Mouse (Mus musculus): ENCODE measurements around the gene Bcan. TPM values are rescaled to one million over a fixed set of nuclear protein-coding genes. Genes with fewer than 3 reads are reported as not detected.

Bcan gene
- total and polyA plus RNA-seq, 3 experiments = 0.04 TPM; not detected in 2

- DNase-seq (ENCODE audit: extremely low read depth) = no peak
- no peaks in the 10 kb centered on the region for H3K36me3 ChIP-seq (replicated peaks in 1 of 2; ENCODE audit: control insufficient read depth in 1 of 2, insufficient read depth in 1 of 2, low read length in 1 of 2)
- no peak for TF ChIP-seq ETS1 (conservative IDR thresholded peaks at IDR 0.05; ENCODE audit: low read depth, low read length)
- TF ChIP-seq MAX (IDR thresholded peaks at IDR 0.05; ENCODE audit: low read length) = no peak
- no peak for TF ChIP-seq SIN3A (IDR thresholded peaks at IDR 0.05; ENCODE audit: low read length)
- TF ChIP-seq E2F4 (IDR thresholded peaks at IDR 0.05; ENCODE audit: insufficient replicate concordance, low read depth, low read length) = no peak
- no peak for TF ChIP-seq BHLHE40 (IDR thresholded peaks at IDR 0.05; ENCODE audit: low read depth, low read length)
- no peak for TF ChIP-seq MYC (IDR thresholded peaks at IDR 0.05; ENCODE audit: low read depth, low read length)
- TF ChIP-seq MEF2A (IDR thresholded peaks at IDR 0.05; ENCODE audit: borderline replicate concordance, low read depth, low read length) = no peak
- no peaks in the 10 kb centered on the region for H3K79me2 ChIP-seq (replicated peaks; ENCODE audit: control insufficient read depth, extremely low read depth, insufficient read depth, poor library complexity, severe bottlenecking)
- H3K9ac ChIP-seq (ENCODE audit: insufficient read depth, low read depth) = no peak overlapping the region
- H3K4me2 ChIP-seq (ENCODE audit: insufficient read depth, low read depth, poor library complexity, severe bottlenecking) = peak overlapping the region; percentile 35; the same call in 1 of the 2 replicates
- peak overlapping the region in 1 of 3 experiments; percentile 25 for H3K4me3 ChIP-seq (replicated peaks in 1 of 3; ENCODE audit: low read depth in 2 of 3, low read length in 2 of 3, poor library complexity in 1 of 3)
- peaks cover 23 to 85% of the 10 kb centered on the region in 2 experiments for H3K4me1 ChIP-seq (ENCODE audit: control insufficient read depth in 1 of 2, insufficient read depth in 2 of 2)
- no peaks in the 10 kb centered on the region for H3K9me3 ChIP-seq (replicated peaks; ENCODE audit: low read length)
- dilution Hi-C loops (cut with MboI; ENCODE audit: extremely low pct_ligation_motif_present, extremely low pct_unique_long_range_greater_than_20kb, low sequenced_read_pairs) = no loop called here
- in situ Hi-C loops (cut with MboI; ENCODE audit: low pct_ligation_motif_present, low pct_unique_long_range_greater_than_20kb, low sequenced_read_pairs) = no loop called here
- peaks cover 14% of the 10 kb centered on the region for H3K27me3 ChIP-seq (replicated peaks)
- H3K27ac ChIP-seq (ENCODE audit: insufficient read depth, low read depth) = peak overlapping the region; percentile 17; the same call in 1 of the 2 replicates
Measured at GRCm38 (mm10) chr3:87983627-87984026, 16.4 kb downstream of the Bcan start.

DNA sequence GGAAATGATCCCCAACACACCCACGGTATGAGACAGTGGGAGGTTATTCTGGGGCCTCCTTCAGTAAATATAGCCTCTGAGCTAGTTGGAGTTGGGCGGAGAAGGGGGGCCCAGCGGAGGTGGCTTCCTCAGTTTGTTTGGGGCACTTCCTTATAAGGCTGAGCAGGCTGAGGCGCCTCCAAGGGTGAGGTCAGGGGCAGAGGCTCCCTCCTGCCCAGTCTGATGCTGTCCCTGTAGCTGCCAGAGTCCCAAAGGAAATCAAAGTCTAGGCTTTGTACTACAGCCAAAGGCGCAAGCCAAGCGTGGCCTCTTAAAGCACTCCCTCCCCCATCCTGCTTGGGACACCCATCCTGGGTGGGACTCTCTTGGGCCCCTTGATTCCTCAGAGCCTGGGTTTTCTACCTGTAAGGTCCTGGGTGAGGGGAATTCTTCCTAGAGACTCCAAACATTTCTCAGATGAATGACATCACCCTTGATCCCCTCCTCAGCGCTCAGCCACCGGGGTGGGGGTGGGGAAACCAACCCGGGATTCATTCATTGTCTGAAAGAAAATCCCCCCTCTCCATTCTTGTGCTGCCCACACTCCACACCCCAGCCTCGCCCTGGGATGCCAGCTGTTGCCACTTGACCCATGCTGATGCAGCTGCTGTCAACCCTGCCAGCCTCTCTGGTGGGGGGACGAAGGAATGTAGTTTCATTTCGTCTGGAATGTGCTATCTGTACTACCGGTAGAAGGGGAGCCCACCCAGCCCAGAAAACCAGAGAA is 17.0 kb downstream of the Bcan start:
- dilution Hi-C loops (cut with MboI; ENCODE audit: extremely low pct_ligation_motif_present, extremely low pct_unique_long_range_greater_than_20kb, low sequenced_read_pairs) = no loop called here
- peaks cover 22 to 87% of the 10 kb centered on the region in 2 experiments for H3K4me1 ChIP-seq (ENCODE audit: control insufficient read depth in 1 of 2, insufficient read depth in 2 of 2)
- TF ChIP-seq ETS1 (conservative IDR thresholded peaks at IDR 0.05; ENCODE audit: low read depth, low read length) (peak; percentile 52; the same call in 1 of the 2 replicates), ELF1 (IDR thresholded peaks at IDR 0.05; ENCODE audit: low read depth, low read length) (peak; percentile 43; the same call in 1 of the 2 replicates), MAX (IDR thresholded peaks at IDR 0.05; ENCODE audit: low read length) (no peak), CHD2 (IDR thresholded peaks at IDR 0.05; ENCODE audit: low read length) (peak; percentile 75), ZNF384 (IDR thresholded peaks at IDR 0.05; ENCODE audit: low read depth, low read length) (no peak), MAFK (IDR thresholded peaks at IDR 0.05; ENCODE audit: insufficient replicate concordance, low read length) (no peak), E2F4 (IDR thresholded peaks at IDR 0.05; ENCODE audit: insufficient replicate concordance, low read depth, low read length) (no peak), CHD1 (IDR thresholded peaks at IDR 0.05; ENCODE audit: low read depth, low read length) (no peak), RAD21 (IDR thresholded peaks at IDR 0.05; ENCODE audit: low read depth, low read length) (no peak), SIN3A (IDR thresholded peaks at IDR 0.05; ENCODE audit: low read length) (no peak), ZMIZ1 (IDR thresholded peaks at IDR 0.05; ENCODE audit: low read depth, low read length) (no peak), POLR2AphosphoS2 (IDR thresholded peaks at IDR 0.05; ENCODE audit: low read depth, low read length) (no peak), IRF4 (IDR thresholded peaks at IDR 0.05; ENCODE audit: low read depth, low read length) (no peak), TBP (conservative IDR thresholded peaks at IDR 0.05; ENCODE audit: low read depth, low read length) (no peak), MAZ (IDR thresholded peaks at IDR 0.05; ENCODE audit: low read depth, low read length) (0 out of 2 replicates have a peak, but pooled peaks have one; percentile 21), USF1 (IDR thresholded peaks at IDR 0.05; ENCODE audit: low read depth, low read length) (no peak), JUND (conservative IDR thresholded peaks at IDR 0.05; ENCODE audit: low read depth, low read length) (no peak), KAT2A (IDR thresholded peaks at IDR 0.05; ENCODE audit: insufficient replicate concordance, low read length) (no peak), UBTF (IDR thresholded peaks at IDR 0.05; ENCODE audit: low read depth, low read length) (no peak), ZKSCAN1 (IDR thresholded peaks at IDR 0.05; ENCODE audit: borderline replicate concordance, low read depth, low read length) (no peak), PAX5 (IDR thresholded peaks at IDR 0.05; ENCODE audit: low read length) (no peak), POLR2A (IDR thresholded peaks at IDR 0.05; ENCODE audit: low read depth, low read length) (no peak), USF2 (conservative IDR thresholded peaks at IDR 0.05; ENCODE audit: low read depth, low read length) (no peak), NRF1 (IDR thresholded peaks at IDR 0.05; ENCODE audit: low read depth, low read length) (no peak), CTCF (conservative IDR thresholded peaks at IDR 0.05 in 1 of 2, IDR thresholded peaks at IDR 0.05 in 1 of 2; ENCODE audit: low read depth in 2 of 2, low read length in 2 of 2) (no peak), JUN (IDR thresholded peaks at IDR 0.05; ENCODE audit: insufficient read depth, low read depth, low read length) (no peak), BHLHE40 (IDR thresholded peaks at IDR 0.05; ENCODE audit: low read depth, low read length) (no peak), HCFC1 (IDR thresholded peaks at IDR 0.05; ENCODE audit: low read depth, low read length) (no peak)

More for the DNA sequence above, 17.0 kb downstream of the Bcan start:
- peak; percentile 57 for DNase-seq (ENCODE audit: extremely low read depth)
- peaks cover 14% of the 10 kb centered on the region for H3K27me3 ChIP-seq (replicated peaks)
- no peaks in the 10 kb centered on the region for H3K36me3 ChIP-seq (replicated peaks in 1 of 2; ENCODE audit: control insufficient read depth in 1 of 2, insufficient read depth in 1 of 2, low read length in 1 of 2)
- H3K79me2 ChIP-seq (replicated peaks; ENCODE audit: control insufficient read depth, extremely low read depth, insufficient read depth, poor library complexity, severe bottlenecking) = no peaks in the 10 kb centered on the region
- peak overlapping the region; percentile 18 for H3K9ac ChIP-seq (ENCODE audit: insufficient read depth, low read depth)
- H3K9me3 ChIP-seq (replicated peaks; ENCODE audit: low read length) = no peaks in the 10 kb centered on the region
- H3K4me3 ChIP-seq (replicated peaks in 1 of 3; ENCODE audit: low read depth in 2 of 3, low read length in 2 of 3, poor library complexity in 1 of 3) = peak overlapping the region in 1 of 3 experiments; percentile 25
- in situ Hi-C loops (cut with MboI; ENCODE audit: low pct_ligation_motif_present, low pct_unique_long_range_greater_than_20kb, low sequenced_read_pairs) = no loop called here
- no peak overlapping the region for H3K27ac ChIP-seq (ENCODE audit: insufficient read depth, low read depth)
- peak overlapping the region; percentile 35; the same call in 1 of the 2 replicates for H3K4me2 ChIP-seq (ENCODE audit: insufficient read depth, low read depth, poor library complexity, severe bottlenecking)
